Mouse (Mus musculus) T-helper 2 cell (primary cell): ENCODE results near the gene Ptprcap.

Source experiments
- in situ Hi-C: fragments of 300-600 bp; cut with MboI, MseI; formaldehyde crosslinking; loops from one replicate; pipeline ENCODE4 v1.15.1; 2025; ENCODE audit warnings: high pct_unique_total_duplicates

Gene Ptprcap

DNA sequence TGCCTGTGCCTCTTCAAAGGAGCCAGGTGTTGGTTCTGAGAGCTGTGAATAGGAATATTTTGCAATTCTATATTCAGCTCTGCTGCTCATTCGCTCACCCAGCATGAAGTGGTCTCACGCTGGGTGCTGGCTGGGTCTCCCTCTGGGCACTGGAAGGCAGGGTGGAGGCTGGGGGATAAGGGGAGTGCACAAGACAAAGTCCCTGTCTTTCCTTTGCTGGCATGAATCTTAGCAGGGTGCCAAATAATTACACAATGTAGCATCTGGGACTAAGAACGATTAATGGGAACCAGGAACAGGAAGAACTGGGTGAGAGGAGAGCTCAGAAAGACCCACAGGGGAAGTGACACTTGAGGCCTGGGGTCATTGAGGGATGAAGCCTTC lies 6.4 kb upstream of the Ptprcap start:
- in situ Hi-C loops: no loop called here

DNA sequence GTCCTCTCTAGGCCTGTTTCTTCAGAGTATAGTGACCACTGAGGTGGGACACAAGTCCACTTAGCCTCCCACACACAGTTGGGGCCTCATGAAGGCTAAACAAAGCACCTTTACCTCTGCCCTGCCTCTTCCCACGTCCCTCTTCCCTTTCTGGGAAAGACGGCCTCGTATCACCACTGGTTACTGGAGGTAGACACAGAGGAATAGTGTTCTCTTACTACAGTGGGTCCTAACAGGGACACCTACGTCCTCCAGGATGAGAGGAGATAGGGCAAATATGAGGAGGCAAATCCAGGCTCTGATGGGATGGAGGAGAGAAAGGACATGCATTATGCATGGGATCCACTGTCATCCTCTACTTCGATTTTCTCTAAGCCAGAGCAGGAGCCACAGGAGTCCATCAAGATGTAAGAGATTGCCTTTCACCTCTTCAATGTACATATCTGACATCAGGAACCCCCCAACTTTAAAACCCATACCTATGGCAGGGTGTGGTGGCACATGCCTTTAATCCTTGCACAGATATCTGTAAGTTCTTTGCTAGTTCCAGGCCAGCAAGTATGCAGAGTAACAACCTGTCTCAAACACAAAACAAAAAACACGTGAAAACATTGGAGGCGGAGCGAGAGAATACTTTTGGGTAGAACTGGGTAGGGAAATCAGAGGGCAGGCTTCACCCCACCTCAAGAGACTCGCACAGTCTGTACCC lies 5.5 kb upstream of the Ptprcap start:
- in situ Hi-C loops: no loop called here

- in situ Hi-C loops: no loop called here
These were observed 5.0 kb upstream of the Ptprcap start, which contains the start of gene Coro1b for GRCm38 (mm10) chr19:4148491-4148806. TSS of gene Coro1b (plus strand) at chr19:4148619.

- in situ Hi-C loops: no loop called here
These were observed 4.6 kb upstream of the Ptprcap start for GRCm38 (mm10) chr19:4148819-4149218.

DNA sequence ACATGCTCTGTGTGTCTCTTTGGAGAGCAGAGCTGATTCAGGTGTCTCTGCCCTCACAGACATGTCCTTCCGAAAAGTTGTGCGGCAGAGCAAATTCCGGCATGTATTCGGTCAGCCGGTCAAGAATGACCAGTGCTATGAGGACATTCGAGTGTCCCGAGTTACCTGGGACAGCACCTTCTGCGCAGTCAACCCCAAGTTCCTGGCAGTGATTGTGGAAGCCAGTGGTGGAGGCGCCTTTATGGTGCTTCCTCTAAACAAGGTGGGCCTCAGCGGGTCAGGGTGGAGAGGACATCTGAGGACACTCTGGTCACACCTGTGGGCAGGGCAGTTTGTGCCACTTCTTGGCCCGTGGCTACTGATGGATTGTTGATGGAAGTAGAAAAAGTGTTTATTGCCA lies 4.1 kb upstream of the Ptprcap start:
- in situ Hi-C loops: no loop called here

- in situ Hi-C loops: no loop called here
These were observed 3.5 kb upstream of the Ptprcap start for GRCm38 (mm10) chr19:4149764-4150461.

GRCm38 (mm10) chr19:4150567-4151487 lies 2.6 kb upstream of the Ptprcap start:
- in situ Hi-C loops: no loop called here

DNA sequence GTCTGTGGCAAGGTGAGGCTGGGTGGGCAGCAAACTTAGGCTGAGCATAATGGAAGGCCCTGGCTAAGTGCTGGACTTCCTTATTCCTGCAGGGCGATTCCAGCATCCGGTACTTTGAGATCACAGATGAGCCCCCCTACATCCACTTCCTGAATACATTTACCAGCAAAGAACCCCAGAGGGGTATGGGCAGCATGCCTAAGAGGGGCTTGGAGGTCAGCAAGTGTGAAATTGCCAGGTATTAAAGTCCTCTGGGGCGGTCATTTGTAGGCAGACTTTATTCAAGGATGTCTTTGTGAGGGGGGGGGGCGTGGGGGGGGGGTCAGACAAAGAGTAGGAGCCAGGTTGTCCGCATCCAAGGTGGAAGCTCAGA lies 1.9 kb upstream of the Ptprcap start:
- in situ Hi-C loops: no loop called here

GRCm38 (mm10) chr19:4151898-4152297 lies 1.5 kb upstream of the Ptprcap start:
- in situ Hi-C loops: no loop called here

GRCm38 (mm10) chr19:4152445-4153231 lies 766 bp upstream of the Ptprcap start:
- in situ Hi-C loops: no loop called here

DNA sequence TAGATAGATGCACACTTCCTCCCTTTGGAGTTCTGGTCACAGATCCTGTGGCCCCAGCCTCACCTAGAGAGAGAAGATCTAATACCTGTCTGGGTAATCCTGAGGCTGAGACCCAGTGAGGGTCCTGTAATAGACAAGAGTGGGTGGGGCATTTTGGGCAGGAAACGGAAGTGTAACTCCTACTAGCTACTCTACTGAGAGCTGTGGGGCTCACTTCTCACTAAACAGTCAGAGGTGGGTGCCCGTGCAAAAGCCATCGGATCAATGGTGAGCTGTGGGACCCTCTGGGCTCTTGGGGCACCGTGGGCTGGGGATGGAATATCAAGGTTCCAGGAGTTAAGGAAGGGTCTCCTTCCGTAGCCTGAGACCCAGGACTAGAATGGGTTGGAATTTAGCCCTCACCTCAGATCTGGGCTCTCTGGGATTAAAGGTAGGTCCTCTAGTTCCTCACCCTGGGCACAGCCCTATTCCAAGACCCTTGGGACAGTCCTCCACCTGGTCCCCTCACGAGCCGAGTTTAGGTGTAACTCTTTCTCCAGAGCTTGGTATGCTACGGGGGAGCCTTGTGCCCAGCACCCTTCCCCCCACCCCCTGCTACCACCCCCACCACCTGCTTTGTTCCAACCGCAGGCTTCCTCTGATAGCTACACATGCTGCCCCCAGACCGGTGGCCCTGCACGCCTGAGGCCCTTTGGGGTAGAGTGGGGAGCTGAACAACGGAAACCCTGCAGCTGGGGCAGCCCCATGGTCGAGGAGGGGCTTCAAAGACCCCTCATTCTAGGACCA lies 1.2 kb downstream of the Ptprcap start:
- in situ Hi-C loops: no loop called here

GRCm38 (mm10) chr19:4155223-4156072 lies 2.0 kb downstream of the Ptprcap start:
- in situ Hi-C loops: no loop called here

DNA sequence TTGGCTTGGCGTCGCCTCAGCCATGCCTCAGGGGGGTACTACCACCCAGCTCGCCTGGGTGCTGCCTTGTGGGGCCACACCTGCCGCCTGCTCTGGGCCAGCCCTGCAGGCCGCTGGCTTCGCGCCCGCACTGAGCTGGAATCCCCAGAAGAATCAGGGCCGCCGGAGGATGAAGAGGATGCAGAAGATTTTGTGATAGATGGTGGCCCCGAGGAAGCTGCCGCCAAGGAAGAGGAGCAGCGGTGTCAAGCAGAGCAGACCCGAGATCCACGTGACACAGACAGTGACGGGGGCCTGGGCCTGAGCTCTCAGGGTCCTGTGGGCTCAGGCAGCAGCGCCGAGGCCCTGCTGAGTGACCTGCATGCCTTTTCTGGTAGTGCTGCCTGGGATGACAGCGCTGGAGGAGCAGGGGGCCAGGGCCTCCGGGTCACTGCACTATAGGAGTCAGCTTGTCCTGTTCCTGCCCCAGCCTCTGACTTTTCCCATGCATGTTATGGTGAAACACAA lies 2.7 kb downstream of the Ptprcap start:
- in situ Hi-C loops: no loop called here

GRCm38 (mm10) chr19:4156771-4157170 lies 3.4 kb downstream of the Ptprcap start:
- in situ Hi-C loops: no loop called here

- in situ Hi-C loops: no loop called here
These were observed 5.6 kb downstream of the Ptprcap start for GRCm38 (mm10) chr19:4159049-4159448.

DNA sequence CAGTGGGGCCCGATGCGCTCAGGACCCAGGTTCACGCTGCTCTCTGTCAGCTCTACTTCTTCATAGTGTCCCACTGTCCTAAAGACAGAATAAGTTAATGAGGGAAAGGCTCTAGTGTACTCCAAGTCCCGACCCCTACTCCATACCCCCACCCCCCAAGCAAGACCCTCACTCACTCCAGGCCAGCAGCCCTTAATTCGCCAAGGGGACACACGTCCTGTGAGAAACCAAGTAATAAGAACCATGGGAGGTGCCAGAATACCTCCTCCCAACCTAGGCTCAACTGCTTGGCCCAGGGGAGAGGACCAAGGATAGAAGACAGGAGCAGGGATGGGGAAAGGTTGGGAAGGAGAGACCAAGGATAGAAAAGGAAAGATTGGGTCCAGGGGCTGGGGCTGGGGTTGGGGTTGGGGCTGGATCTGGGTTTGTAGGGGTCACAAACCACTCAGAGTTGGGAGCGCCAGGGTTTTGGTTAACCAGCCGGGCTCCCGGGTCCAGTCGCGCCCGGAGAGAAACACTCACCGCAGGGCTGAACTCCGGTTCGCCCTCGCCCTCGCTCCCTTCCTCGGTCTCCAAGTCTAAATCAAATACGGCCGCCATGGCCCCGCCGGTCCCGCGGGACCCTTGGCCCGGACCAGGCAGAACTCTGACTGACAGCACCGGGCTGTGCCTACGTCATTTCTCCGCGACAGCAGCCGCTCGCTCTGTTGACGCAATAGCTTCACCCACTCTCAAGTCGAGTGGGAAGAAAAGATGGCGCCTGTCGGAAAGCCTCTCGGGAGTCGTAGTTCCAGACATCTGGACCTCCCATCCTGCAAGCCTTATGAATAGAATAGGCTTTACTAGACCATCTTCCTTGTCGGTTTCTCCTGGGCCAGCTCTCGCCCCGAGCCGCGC lies 9.5 kb downstream of the Ptprcap start, which contains the start of gene Rps6kb2:
Gene Rps6kb2, minus strand, starts transcription at position 709 of the 897 bp plus-strand sequence.
- in situ Hi-C loops: loop anchor here (5.0 kb wide), 1 partner anchor 51 kb away; no protein-coding TSS in a partner anchor

GRCm38 (mm10) chr19:4163543-4163887 lies 10.1 kb downstream of the Ptprcap start:
- in situ Hi-C loops: loop anchor here (5.0 kb wide), 1 partner anchor 51 kb away; no protein-coding TSS in a partner anchor

DNA sequence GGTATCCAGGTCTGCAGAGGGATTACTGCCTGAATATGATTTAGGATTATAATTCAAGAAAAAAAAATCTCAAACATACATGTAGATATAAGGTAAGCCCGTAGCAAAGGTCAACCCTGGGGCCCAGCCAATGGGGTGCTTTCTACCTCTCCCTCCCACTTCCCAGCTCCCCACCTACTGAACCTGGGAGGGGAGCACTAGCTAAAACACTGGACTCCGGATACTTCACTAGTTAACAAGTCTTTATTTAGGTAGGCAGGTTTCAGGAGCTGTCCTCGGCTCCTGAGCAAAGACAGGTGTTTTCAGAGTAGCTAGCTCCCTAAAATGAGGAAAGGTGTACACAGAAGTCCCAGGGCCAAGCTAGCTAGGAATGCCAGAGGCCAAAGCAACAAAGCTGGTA lies 10.7 kb downstream of the Ptprcap start:
- in situ Hi-C loops: loop anchor here (5.0 kb wide), 1 partner anchor 52 kb away; no protein-coding TSS in a partner anchor
